Mouse (Mus musculus) leukemia stem cell, adult 10-12 weeks (primary cell): ENCODE results near the gene Gm26727. TPM values are rescaled to one million over a fixed set of nuclear protein-coding genes. Genes with fewer than 3 reads are reported as not detected.

Source experiments
- polyA plus RNA-seq: library from polyadenylated mRNA; stranded (reverse); fragments of >175 nt; gene quantifications from 2 replicates; pipeline ENCODE4 v1.2.3, GENCODE M21; 2012; ENCODE audit warnings: low replicate concordance

Gene Gm26727
- not detected in 2 replicates for polyA plus RNA-seq

GRCm38 (mm10) chr2:67433081-67433480 is at the start of gene Gm26727:
TSS of gene Gm26727 (minus strand) at chr2:67433181.

GRCm38 (mm10) chr2:67445780-67446179 is 12.8 kb upstream of the Gm26727 start, which contains the start of gene Xirp2:
TSS of gene Xirp2 (plus strand) at chr2:67446002.

GRCm38 (mm10) chr2:67413425-67413824 is 19.6 kb downstream of the Gm26727 start, which contains the start of gene Gm21830:
TSS of gene Gm21830 (plus strand) at chr2:67413725.

Other genes with a start within 250 kb of the Gm26727 start
- gene Gm21830, start 19.5 kb downstream of the Gm26727 start, polyA plus RNA-seq: not detected in 2 replicates
- not detected in 2 replicates for gene Xirp2, start 12.8 kb upstream of the Gm26727 start, polyA plus RNA-seq
- not detected in 2 replicates for gene B3galt1, start 132.7 kb upstream of the Gm26727 start, polyA plus RNA-seq